Mouse (Mus musculus) megakaryocyte, embryonic 14.5 days (primary cell): ENCODE measurements at regions not wholly inside any gene's neighbourhood (a gene's known extent, or its start where the extent isn't known, plus 50 kb on each side); places are given as distances from the start of the nearest gene placed in this dataset.

Experiments
- FLI1 ChIP-seq: IDR thresholded peaks from 2 replicates; pipeline ENCODE4 v1.6.1; 2012; ENCODE audit warnings: low read length, inconsistent platforms, mixed read lengths
- GATA1 ChIP-seq: IDR thresholded peaks from 3 replicates; pipeline ENCODE4 v1.6.1; 2012; ENCODE audit warnings: mixed read lengths, low read length, inconsistent platforms, borderline replicate concordance

DNA sequence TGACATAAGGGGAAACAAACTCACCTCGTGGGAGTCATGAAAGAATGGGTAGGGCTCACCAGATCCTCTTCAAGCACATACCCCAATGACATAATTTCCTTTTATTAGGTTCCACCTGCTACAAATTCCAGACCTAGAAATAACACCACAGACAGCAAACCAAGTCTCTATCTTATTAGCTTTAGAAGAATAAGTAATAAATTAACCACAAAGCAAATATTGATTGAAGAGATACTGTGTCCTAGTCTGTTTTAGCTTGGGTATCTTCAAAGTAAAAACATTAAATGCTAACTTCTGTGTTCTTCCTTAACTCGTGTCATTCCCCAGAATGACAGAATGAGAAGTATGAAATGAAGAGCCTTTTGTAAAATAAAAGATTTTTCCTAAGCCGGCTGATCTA, 222.4 kb downstream of the Gm10295 start:
- TF ChIP-seq FLI1 (no peak), GATA1 (no peak)
